Mouse (Mus musculus): ENCODE data around the gene Fgf5.

DNA sequence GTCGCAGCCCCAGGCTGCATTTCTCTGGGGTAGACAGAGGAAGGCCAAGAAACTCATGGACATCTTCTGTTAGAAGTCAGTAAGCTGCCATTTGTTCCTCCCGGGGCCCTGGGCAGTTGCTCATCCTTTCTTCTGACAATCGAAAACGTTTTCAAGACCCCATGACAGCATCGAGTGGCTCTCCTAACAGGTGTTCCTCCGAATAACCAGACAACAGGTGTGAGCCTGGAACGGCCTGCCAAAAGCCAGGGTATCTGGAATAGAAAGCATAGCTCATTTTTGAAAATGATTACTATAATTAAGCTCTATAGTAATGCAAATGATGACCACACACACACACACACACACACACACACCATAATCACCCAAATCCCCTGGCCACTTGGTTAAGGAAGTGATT, 7.2 kb upstream of the Fgf5 start:
- no peak for TF ChIP-seq CTCF (IDR thresholded peaks at IDR 0.05)
- no peak for TF ChIP-seq EP300 (IDR thresholded peaks at IDR 0.05)
